Mouse (Mus musculus) forebrain, embryonic 16.5 days (tissue): ENCODE results near the gene Fbxo5. TPM values are rescaled to one million over a fixed set of nuclear protein-coding genes. Genes with fewer than 3 reads are reported as not detected.

Experiments
- ATAC-seq: fragments of 200-750 bp; cut with Nextera tagmentation; 2 replicates; pipeline ENCODE4 v1.8.0; 2017; ENCODE audit warnings: mild to moderate bottlenecking, moderate library complexity
- H3K27ac ChIP-seq: fragments of 300-500 bp; sonication (generic); 2 replicates; pipeline ENCODE4 v1.5.1; 2014; ENCODE audit warnings: low read length, control low read depth
- H3K27me3 ChIP-seq: fragments of 300-500 bp; sonication (generic); replicated peaks from 2 replicates; pipeline ENCODE4 v1.6.1; 2014; ENCODE audit warnings: low read length; ENCODE audit not compliant: control insufficient read depth, insufficient read depth
- H3K36me3 ChIP-seq: fragments of 300-500 bp; sonication (generic); 2 replicates; pipeline ENCODE4 v1.6.1; 2014; ENCODE audit not compliant: control insufficient read depth, insufficient read depth
- H3K4me1 ChIP-seq: fragments of 300-500 bp; sonication (generic); replicated peaks from 2 replicates; pipeline ENCODE4 v1.6.1; 2014; ENCODE audit warnings: low read length; ENCODE audit not compliant: control insufficient read depth, insufficient read depth
- H3K4me2 ChIP-seq: fragments of 300-500 bp; sonication (generic); 2 replicates; pipeline ENCODE4 v1.6.1; 2014; ENCODE audit warnings: mild to moderate bottlenecking, low read length, control low read depth
- H3K4me3 ChIP-seq: fragments of 300-500 bp; sonication (generic); replicated peaks from 2 replicates; pipeline ENCODE4 v1.5.1; 2014; ENCODE audit warnings: mild to moderate bottlenecking, low read length, control low read depth
- H3K9ac ChIP-seq: fragments of 300-500 bp; sonication (generic); replicated peaks from 2 replicates; pipeline ENCODE4 v1.6.1; 2014; ENCODE audit warnings: low read depth, low read length, control low read depth
- H3K9me3 ChIP-seq: fragments of 300-500 bp; sonication (generic); 2 replicates; pipeline ENCODE4 v1.6.1; 2016; ENCODE audit warnings: low read length; ENCODE audit not compliant: control insufficient read depth
- WGBS: fragments of 180-500 bp; shearing (Covaris S2); extraction: QIAGEN DNeasy Blood & Tissue Kit; methylation state at CpG from one replicate; pipeline ENCODE4 v1.1.7; 2014; 5-methylcytosine and 5-hydroxymethylcytosine counted together
- polyA plus RNA-seq: library from polyadenylated mRNA; unstranded; fragments of >200 nt; fragmentation: Nextera tagmentation; extraction: Ambion mirVana; gene quantifications from 2 replicates; pipeline ENCODE4 v1.2.1, GENCODE M21; 2015

The Fbxo5 gene
- 32.7 and 34.5 TPM in 2 replicates for polyA plus RNA-seq

GRCm38 (mm10) chr10:5805243-5805730 is at the start of gene Fbxo5:
Fbxo5 (minus strand) TSS chr10:5805600.
- peak within 1 kb of the TSS; percentile 95 for H3K4me2 ChIP-seq
- 0% methylated on average over 42 of the region's 42 CpGs for WGBS
- H3K4me3 ChIP-seq, result peak within 1 kb of the TSS; percentile 60
- H3K36me3 ChIP-seq, result peaks cover 3% of the 10 kb centered on the region; the same call in 1 of the 2 replicates
- H3K9me3 ChIP-seq, result no peaks in the 10 kb centered on the region
- H3K4me1 ChIP-seq, result peaks cover 24% of the 10 kb centered on the region
- peak within 1 kb of the TSS; percentile 62 for H3K9ac ChIP-seq
- H3K27ac ChIP-seq, result peak within 1 kb of the TSS; percentile 88
- ATAC-seq, result peak; percentile 97
- no peaks in the 10 kb centered on the region for H3K27me3 ChIP-seq

DNA sequence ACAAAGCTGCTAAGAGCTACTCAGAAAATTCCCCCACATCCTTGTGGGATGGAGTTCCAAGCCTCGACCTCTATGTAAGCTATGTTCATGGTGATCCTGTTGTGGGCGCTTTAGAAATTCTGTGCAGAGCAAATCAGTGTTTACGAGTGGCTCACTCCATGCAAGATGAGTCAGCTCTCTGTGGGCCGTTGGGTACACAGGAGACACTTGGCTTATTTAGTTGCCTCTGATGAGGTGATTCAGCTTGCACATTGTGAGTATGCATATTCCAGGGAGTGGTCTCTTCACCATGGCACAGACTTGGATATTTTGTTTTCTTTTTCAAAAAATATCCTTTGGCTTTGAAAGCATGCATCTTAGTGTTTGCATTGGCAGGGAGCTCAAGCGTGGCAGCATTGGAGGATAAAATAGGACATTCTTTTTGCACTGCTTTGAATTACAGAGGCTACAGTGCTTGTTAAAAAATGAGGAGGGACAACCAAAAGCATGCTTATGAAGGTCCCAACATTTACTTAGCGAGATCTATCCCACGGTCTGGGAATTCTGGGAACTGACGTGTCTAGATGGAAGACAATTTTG is 48.0 kb upstream of the Fbxo5 start:
- Histone ChIP-seq H3K9ac (no peak overlapping the region), H3K4me2 (no peak overlapping the region), H3K9me3 (no peaks in the 10 kb centered on the region), H3K36me3 (no peaks in the 10 kb centered on the region), H3K4me3 (no peak overlapping the region), H3K27me3 (no peaks in the 10 kb centered on the region), H3K27ac (no peak overlapping the region), H3K4me1 (no peaks in the 10 kb centered on the region)
- ATAC-seq, result no peak
- WGBS, result 77% methylated on average over 8 of the region's 8 CpGs

GRCm38 (mm10) chr10:5846939-5847338 is 41.5 kb upstream of the Fbxo5 start:
- no peak overlapping the region for H3K27ac ChIP-seq
- H3K9me3 ChIP-seq, result no peaks in the 10 kb centered on the region
- H3K4me1 ChIP-seq, result no peaks in the 10 kb centered on the region
- WGBS, result 26% methylated on average over 2 of the region's 2 CpGs
- H3K36me3 ChIP-seq, result no peaks in the 10 kb centered on the region
- ATAC-seq, result peak; percentile 57
- H3K4me3 ChIP-seq, result no peak overlapping the region
- no peak overlapping the region for H3K4me2 ChIP-seq
- H3K9ac ChIP-seq, result no peak overlapping the region
- no peaks in the 10 kb centered on the region for H3K27me3 ChIP-seq

DNA sequence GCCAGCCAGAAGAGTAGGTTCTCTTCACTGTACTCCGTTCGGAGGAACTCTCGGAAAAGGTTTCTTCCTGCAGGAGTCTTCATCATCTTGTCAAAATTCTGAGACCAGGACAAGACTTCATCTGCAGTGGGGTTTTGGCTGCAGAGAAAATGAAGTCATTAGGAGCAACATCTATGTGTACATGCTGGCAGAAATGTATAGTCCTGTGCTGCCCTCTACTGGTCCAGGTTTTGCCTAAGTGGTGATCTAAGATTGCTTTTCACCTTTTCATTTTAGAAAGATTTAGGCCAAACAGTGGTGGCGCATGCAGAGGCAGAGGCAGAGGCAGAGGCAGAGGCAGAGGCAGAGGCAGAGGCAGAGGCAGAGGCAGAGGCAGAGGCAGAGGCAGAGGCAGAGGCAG is 36.0 kb upstream of the Fbxo5 start:
- no peaks in the 10 kb centered on the region for H3K4me1 ChIP-seq
- ATAC-seq, result no peak
- no peaks in the 10 kb centered on the region for H3K27me3 ChIP-seq
- 0 out of 2 replicates have a peak, but pooled peaks cover 2% of the 10 kb centered on the region for H3K36me3 ChIP-seq
- no peak overlapping the region for H3K4me3 ChIP-seq
- WGBS, result 84% methylated on average over 4 of the region's 4 CpGs
- no peak overlapping the region for H3K4me2 ChIP-seq
- no peak overlapping the region for H3K9ac ChIP-seq
- no peak overlapping the region for H3K27ac ChIP-seq
- H3K9me3 ChIP-seq, result no peaks in the 10 kb centered on the region

- ATAC-seq, result no peak
- 76% methylated on average over 6 of the region's 6 CpGs for WGBS
- Histone ChIP-seq H3K27ac (no peak overlapping the region), H3K27me3 (no peaks in the 10 kb centered on the region), H3K36me3 (no peaks in the 10 kb centered on the region), H3K4me2 (no peak overlapping the region), H3K4me3 (no peak overlapping the region), H3K9me3 (no peaks in the 10 kb centered on the region), H3K9ac (no peak overlapping the region), H3K4me1 (peaks cover 14% of the 10 kb centered on the region)
Measured at GRCm38 (mm10) chr10:5826336-5827025, 21.1 kb upstream of the Fbxo5 start.

GRCm38 (mm10) chr10:5824779-5825178 is 19.4 kb upstream of the Fbxo5 start:
- WGBS, result 0% methylated on average over 3 of the region's 3 CpGs
- ATAC-seq, result no peak
- peaks cover under 1% of the 10 kb centered on the region; the same call in 1 of the 2 replicates for H3K36me3 ChIP-seq
- no peaks in the 10 kb centered on the region for H3K9me3 ChIP-seq
- H3K27me3 ChIP-seq, result no peaks in the 10 kb centered on the region
- peak overlapping the region; percentile 50 for H3K4me2 ChIP-seq
- peaks cover 14% of the 10 kb centered on the region for H3K4me1 ChIP-seq
- no peak overlapping the region for H3K9ac ChIP-seq
- peak overlapping the region; percentile 20; the same call in 1 of the 2 replicates for H3K27ac ChIP-seq
- H3K4me3 ChIP-seq, result peak overlapping the region; percentile 87

GRCm38 (mm10) chr10:5823740-5824491 is 18.5 kb upstream of the Fbxo5 start, which contains the start of gene Mtrf1l:
Mtrf1l (minus strand) TSS chr10:5823910.
- under 1% methylated on average over 44 of the region's 47 CpGs for WGBS
- Histone ChIP-seq H3K4me3 (peak within 1 kb of the TSS; percentile 87), H3K27ac (peak within 1 kb of the TSS; percentile 80), H3K4me1 (peaks cover 14% of the 10 kb centered on the region), H3K27me3 (no peaks in the 10 kb centered on the region), H3K4me2 (peak within 1 kb of the TSS; percentile 50), H3K9me3 (no peaks in the 10 kb centered on the region), H3K9ac (peak within 1 kb of the TSS; percentile 91), H3K36me3 (peaks cover 8% of the 10 kb centered on the region)
- peak; percentile 97 for ATAC-seq

DNA sequence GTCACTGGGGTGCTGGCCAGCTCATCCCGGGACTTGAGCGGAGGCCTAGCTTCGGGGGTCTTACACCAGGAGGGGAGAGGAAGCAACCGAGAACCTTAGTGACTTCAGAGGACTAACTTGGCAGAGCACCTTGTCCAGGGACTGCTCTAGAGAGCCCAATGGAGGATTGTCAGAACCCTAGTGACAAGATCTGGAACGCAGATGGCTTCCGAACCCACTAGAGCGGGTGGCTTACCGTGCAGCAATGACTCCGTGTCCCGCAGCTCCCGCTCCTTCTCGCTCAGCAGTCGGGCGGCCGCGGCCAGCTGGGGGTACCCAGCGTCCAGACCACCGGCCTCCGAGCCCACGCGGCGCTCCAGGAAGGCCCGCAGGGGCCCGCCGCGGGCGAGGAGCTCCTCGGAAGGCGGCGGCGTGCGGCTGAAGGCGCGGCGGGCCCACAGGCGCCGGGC is 17.9 kb upstream of the Fbxo5 start:
- Histone ChIP-seq H3K4me3 (peak overlapping the region; percentile 87), H3K4me1 (peaks cover 14% of the 10 kb centered on the region), H3K9ac (peak overlapping the region; percentile 91), H3K27me3 (no peaks in the 10 kb centered on the region), H3K9me3 (no peaks in the 10 kb centered on the region), H3K27ac (peak overlapping the region; percentile 80), H3K36me3 (peaks cover 8% of the 10 kb centered on the region), H3K4me2 (peak overlapping the region; percentile 50)
- WGBS, result under 1% methylated on average over 37 of the region's 37 CpGs
- peak; percentile 9 for ATAC-seq

- H3K36me3 ChIP-seq, result peaks cover 31% of the 10 kb centered on the region
- no peak overlapping the region for H3K9ac ChIP-seq
- H3K9me3 ChIP-seq, result no peaks in the 10 kb centered on the region
- H3K4me2 ChIP-seq, result no peak overlapping the region
- ATAC-seq, result no peak
- peaks cover 14% of the 10 kb centered on the region for H3K4me1 ChIP-seq
- H3K4me3 ChIP-seq, result no peak overlapping the region
- H3K27ac ChIP-seq, result no peak overlapping the region
- 89% methylated on average over 3 of the region's 3 CpGs for WGBS
- H3K27me3 ChIP-seq, result no peaks in the 10 kb centered on the region
Measured at GRCm38 (mm10) chr10:5818772-5819171, 13.4 kb upstream of the Fbxo5 start.
